Mouse (Mus musculus) thymus, postnatal 0 days (tissue): ENCODE data around the gene Ddx21. TPM values are rescaled to one million over a fixed set of nuclear protein-coding genes. Genes with fewer than 3 reads are reported as not detected.

ENCODE experiments used
- DNase-seq: peaks from one replicate; pipeline ENCODE4 v3.0.0-alpha.2; 2015; ENCODE audit warnings: low spot score
- polyA plus RNA-seq: library from polyadenylated mRNA; unstranded; fragments of >200 nt; fragmentation: Nextera tagmentation; extraction: Ambion mirVana; gene quantifications from 2 replicates; pipeline ENCODE4 v1.2.1, GENCODE M21; 2015

The Ddx21 gene
- polyA plus RNA-seq, 1 experiment from 2014 or later = 29.9 TPM

DNA sequence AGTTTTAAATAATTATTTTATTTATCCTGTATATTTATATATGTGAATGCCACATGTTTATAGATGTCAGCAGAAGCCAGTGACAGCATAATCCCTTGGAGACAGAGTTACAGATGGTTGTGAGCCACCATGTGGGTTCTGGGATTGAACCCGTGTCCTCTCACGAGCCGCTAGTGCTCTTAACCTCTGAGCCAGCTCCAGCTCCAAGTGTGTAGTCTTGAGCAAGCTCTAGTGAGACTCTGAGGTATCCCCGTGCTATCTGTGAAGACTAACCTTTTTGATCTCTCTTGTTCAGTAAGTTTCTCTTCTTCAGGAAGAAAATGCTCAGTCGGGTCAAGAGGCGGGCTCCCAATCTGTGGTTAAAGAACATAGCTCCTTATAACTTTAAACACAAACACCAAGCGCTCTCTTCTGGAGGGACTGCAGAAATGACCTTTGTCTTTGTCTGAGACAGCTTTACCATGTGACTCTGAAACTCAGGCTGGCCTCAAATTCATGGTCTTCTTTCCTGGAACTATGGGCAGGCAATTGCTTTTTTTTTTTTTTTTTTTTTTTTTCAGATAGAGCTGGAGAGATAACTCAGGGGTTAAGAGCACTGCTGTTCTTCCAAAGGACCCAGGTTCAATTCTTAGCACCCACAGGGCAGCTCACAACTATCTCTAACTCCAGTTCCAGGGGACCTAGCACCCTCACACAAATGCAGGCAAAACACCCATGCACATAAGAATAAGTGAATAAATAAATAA, 31.8 kb downstream of the Ddx21 start:
- no peak for DNase-seq

DNA sequence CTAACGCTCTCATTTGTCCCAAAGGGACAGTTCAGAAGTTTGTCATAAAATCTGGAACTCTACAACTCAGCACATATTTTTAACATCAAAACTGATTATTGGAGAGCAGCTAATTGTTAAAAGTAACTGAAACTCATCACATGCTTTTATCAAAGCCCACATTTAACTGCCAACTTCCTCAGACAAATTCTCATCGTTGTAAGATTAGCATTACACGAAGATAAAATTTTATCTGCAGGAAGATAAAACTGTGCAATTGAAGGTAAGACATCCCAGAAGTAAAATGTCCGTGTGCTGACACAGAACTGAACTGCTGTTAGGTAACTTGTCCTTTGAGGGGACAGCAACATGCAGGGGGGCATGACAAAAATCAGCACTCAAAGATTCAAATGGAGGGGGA, 33.2 kb downstream of the Ddx21 start:
- no peak for DNase-seq

DNA sequence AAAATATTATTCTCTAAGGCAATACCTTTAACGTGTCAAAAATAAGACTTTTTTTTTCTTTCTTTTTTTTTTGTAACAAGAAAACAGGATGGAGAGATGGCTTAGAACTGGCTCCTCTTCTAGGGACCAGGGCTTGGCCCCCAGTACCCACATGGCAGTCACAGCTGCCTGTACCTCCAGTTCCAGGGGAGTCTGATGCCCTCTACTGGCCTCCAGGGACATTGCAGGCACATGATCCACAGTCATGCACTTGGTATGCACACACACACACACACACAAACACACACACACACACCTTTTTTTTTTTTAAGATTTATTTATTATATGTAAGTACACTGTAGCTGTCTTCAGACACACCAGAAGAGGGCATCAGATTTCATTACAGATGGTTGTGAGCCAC, 44.3 kb downstream of the Ddx21 start:
- DNase-seq = peak; percentile 35

DNA sequence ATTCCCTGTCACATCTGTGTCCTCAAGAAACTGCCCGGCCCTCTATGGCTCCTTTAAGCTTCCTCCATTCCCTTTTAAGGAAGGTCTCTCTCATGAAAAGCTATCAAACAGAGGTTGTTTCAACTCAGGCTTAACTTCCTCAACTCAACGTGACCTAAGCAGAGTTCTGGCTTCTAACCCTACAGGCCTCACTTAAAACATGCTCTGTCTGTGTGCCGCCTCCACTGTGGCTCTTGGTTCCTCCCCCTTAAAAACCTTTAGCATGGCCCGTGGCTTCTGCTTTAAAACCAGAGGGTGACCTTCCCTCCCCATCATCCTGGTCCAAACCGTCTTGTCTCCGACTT, 45.6 kb downstream of the Ddx21 start:
- no peak for DNase-seq

DNA sequence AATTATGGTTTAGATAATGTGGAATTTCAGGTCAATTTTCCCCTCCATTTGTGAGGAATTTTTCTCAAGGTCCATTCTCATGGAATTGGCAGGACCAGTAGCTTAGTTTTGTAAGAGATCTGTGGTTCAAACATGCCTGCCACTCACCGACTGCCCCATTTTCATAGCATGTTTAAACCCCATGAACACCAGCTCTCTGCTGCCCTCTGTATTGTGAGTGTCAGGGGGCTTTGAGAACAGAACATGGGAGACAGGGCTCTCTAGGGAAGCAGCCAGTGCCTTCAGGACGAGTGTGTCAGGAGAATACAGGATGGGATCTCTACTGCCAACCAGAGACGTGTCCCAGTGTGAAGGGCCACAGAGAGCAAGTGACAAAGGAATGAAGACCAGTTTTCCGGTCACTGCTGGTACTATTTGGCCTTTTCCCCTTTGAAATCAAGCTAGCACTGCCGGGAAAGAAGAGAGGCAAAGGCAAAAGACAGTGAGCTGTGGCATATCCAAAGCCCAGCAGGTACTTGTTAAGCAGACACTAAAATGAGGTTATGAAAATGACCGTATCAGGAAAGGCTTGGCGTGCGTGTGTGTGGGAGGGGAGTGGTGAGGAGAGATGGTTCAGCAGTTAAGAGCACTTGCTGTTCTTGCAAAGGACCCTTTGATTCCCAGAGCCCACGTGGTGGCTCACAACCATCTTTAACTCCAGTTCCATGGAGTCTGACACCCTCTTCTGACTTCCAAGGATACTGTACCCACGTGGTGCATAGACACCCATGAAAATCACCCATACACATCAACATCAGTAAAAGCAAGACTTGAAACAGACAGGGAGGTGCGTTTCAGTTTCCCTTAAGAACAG, 46.1 kb downstream of the Ddx21 start:
- DNase-seq = no peak

DNA sequence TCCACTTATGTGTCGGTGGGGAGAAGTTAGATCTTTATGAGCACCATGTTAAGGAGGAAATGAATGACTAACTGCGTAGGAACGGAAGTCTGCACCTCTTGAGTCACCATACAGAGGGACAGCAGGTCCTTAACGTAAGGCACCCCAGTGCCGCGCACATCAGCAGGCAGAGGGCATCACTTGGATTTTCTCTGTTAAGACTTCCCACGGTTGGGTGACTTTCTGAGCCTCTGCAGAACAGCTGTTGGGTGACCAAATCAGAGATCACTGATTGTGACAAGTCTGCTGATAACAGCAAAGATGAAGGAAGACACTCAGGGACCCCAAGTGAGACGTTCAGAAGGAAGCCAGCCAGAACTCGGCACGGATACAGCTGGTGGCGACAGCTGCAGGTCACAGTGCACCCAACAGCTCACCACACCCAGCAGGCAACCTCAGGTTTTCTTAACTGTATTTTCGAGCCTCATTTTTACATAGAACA, 48.4 kb downstream of the Ddx21 start:
- peak; percentile 87 for DNase-seq

DNA sequence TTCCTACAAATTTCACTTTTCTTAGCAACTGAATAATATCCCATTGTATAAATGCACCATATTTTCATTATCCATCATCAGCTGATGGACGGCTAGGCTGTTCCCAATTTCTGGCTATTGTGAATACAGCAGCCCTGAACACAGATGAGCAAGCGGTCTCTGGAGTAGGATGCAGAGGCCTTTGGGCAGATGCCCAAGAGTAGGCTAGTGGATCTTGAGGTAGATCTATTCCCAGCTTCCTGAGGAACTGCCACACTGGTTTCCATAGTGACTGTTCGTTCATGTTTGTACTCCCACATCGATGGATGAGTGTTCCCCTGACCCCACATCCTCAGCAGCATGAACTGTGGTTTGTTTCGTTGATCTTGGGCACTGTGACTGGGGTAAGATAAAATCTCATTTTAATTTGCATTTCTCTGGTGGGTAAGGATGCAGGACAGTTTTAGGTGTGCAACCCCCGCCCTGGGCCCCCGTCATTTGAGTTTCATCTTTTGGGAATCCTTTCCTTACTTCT, 51.2 kb downstream of the Ddx21 start:
- DNase-seq = no peak

DNA sequence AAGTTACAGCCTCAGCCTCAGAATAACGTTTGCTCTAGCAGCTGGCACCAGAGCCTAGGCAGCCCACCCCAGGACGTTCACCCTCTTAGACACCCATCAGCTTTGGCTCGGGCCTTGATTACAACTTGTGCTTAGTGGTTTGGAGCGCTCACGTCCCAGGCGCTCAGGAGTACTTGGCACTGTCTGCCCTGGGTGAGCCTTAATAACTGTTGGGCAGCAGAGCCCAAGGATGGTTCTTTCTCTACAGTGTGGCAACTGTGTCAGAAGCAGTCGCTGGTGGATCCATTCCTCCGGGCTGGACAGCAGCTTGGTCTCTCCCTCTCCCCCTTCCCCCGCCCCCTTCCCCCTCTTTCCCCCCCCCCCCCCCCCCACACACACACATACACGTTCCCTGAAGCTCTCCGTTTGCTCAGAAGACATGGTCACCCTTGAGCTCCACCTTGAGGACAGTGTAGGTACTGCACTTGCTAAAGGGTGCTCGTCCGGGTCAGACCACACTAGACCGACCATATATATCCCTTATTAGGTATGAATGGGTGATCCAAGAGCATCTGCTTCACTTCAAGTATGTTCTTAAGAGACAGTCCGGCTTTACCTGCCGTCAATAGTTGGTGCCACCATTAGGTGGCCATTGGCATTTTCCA, 52.4 kb downstream of the Ddx21 start:
- DNase-seq = peak; percentile 79

DNA sequence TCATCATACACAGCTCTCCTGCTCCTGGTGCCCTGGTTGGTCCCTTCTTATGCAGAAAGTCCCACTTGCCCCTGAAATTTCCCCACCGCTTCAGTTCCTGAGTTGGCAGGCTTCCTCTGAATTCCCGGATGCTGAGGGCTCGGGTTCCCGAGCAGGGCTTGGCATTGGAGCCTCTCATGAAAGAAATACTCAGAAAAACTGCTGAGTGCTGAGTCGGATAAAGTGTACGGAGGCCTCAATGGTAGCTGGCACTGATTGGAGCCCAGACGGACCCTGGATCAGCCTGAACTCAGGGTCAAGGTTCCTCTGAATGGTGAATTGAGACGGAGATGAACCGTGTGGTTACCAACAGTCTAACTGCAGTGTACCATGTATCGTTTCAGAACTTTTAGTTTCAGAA, 55.6 kb downstream of the Ddx21 start:
- no peak for DNase-seq

DNA sequence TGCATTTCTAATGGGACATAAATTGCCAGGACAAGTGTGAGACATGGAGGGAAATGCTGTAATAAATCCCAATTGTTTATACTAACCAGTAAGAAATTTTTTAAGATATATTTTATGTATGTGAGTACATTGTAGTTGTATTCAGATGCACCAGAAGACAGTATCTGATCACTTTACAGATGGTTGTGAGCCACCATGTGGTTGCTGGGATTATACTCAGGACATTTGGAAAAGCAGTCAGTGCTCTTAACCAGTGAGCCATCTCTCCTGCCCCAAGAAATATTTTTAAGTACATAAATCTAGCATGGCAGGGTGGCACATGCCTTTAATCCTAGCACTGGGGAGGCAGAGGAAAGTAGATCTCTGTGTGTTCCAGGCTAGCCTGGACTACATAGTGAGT, 56.3 kb downstream of the Ddx21 start:
- DNase-seq = no peak

DNA sequence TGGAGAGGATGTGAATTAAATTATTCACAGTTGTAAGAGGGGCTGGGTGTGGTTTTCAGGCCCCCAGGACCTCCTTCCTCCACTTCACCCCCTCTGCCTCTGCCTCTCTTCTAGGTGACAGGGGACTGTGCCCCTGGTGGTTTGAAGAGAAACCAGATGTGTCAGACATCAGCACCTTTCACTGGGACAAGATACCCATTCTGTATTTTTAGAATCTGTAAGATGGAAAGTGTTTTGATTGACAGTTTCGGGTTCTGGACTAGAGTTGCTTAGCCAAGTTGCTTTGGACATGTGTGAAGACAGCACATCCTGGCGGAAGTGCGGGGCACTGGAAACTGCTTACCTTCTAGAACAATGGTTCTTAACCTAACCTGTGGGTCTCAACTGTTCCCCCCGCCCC, 57.8 kb downstream of the Ddx21 start:
- DNase-seq = peak; percentile 64

DNA sequence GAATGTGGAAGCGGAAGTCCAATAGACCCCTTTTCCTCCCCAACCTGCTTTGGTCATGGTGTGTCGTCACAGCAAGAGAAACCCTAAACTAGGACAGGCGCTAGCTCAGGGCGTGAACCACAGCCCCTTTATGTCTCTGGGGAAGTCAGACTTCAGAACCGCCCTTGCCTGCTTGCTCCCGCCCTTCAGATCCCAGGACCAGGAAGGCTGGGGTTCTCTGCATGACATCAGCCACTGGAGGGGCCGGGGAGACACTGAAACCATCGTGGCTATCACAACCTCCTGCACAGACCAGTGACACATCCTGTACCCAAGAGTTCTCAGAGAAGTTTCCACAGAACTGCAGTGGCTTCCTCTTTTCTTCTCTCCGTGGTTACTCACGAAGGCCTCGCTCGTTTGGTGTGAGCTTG, 58.7 kb downstream of the Ddx21 start:
- peak; percentile 78 for DNase-seq

DNA sequence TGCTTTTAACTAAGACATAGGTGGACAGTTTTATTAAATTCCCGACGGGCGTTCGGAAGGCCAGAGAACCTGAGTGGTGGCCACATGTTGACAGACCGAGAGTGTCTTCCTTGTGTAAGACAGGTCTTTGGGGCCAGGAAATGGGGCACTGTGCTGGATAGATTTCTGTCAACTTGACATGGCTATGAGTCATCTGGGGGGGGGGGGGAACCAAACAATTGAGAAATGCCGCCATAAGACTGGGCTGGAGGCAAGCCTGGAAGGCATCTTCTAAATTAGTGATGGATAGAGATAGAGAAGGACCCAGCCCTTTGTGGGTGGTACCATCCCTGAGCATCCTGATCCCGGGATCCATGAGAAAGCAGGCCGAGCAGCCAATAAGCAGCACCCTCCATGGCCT, 59.2 kb downstream of the Ddx21 start:
- DNase-seq = no peak

DNA sequence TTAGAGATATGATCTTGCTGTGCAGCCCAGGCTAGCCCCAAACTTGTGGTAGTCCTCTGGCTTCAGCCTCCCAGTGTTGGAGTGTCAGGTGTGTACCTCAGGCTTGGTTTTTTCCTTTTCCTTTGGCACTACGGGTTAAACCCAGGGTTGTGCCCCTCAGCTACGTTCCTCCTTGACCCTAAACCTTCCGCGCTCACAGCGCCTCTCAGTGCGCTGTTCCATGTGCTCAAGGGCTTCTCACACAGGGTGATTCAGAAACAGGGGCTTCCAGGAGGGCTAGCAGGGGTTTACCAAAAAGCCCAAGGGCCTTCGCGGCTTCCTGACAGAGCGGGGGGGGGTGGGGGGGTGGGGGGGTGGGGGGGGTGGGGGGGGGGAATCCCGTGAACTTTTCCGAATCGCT, 59.6 kb downstream of the Ddx21 start:
- no peak for DNase-seq

DNA sequence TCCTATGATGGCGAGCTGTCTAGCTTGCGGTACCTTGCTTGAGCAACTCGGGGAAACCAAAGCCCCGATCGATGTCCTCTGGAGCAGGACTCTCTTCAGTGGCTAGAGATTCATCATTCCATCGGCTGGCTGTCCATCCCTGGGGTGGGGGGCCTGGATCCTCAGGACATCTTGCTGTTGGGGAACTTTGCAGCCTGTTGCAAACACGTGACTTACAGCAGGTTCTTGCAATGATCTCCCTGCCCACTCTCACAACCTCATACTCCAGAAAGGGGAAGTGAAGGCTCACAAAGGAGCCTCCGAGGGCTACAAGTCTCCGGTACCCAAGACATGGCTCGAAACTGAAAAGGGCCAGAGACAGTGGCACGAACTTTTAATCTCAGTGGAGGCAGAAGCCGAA, 60.6 kb downstream of the Ddx21 start:
- no peak for DNase-seq

DNA sequence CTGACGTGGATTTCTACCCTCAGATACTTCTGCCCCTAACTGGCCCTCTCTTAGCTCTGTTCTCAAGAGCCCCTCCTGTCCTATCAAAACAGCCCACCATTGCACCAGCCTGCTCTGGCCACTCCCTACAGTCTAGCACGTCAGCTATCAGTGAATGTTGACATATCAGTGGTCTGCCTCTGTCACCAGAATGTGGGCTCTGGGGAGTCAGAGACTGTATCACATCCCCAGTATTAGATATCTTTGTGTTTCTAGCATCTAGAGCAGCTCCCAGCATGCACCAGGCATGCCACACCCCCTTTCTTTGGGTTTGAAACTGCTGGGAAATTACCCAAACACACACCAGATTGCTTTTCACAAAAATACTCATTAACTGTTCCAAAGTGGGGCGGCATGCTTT, 61.3 kb downstream of the Ddx21 start:
- no peak for DNase-seq

DNA sequence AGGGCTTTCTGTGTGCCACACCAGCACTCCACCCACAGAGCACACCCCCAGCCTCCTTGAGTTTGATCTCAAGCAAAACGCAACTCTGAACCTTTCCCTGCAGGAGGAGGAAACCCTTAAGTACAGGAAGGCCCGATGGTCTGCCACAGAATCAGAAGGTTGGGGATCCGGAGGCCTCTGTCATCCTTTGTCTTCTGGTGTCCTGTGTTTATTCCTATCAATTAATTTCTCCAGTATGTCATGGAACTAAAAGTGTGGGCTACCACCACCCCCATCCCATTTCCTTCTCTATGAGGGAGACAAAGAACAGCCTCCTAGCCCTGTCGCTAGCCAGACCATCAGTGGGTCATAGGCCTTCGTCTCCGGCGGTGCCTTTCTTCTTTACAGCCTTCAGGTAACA, 67.6 kb downstream of the Ddx21 start:
- DNase-seq = no peak

DNA sequence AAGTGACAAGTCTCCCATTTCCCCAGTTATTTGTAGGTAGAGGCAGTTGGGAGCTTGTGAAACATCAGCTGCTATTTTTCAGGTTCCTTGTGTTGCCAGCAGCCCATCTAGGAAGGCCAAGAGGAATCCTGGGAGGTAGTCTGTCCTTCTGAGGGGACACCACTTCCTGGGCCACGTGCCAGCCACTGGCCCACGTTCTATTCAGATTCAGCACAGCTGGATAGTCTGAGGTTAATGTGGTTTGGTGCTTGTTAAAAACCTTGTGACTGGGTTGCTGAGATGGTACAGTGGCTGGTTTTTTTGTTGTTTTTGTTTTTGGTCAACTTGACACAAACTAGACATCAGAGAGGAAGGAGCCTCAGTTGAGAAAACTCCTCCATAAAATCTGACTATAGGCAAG, 69.2 kb downstream of the Ddx21 start:
- DNase-seq = peak; percentile 17
